Mouse (Mus musculus): ENCODE results near the gene Fer1l5.

The Fer1l5 gene

DNA sequence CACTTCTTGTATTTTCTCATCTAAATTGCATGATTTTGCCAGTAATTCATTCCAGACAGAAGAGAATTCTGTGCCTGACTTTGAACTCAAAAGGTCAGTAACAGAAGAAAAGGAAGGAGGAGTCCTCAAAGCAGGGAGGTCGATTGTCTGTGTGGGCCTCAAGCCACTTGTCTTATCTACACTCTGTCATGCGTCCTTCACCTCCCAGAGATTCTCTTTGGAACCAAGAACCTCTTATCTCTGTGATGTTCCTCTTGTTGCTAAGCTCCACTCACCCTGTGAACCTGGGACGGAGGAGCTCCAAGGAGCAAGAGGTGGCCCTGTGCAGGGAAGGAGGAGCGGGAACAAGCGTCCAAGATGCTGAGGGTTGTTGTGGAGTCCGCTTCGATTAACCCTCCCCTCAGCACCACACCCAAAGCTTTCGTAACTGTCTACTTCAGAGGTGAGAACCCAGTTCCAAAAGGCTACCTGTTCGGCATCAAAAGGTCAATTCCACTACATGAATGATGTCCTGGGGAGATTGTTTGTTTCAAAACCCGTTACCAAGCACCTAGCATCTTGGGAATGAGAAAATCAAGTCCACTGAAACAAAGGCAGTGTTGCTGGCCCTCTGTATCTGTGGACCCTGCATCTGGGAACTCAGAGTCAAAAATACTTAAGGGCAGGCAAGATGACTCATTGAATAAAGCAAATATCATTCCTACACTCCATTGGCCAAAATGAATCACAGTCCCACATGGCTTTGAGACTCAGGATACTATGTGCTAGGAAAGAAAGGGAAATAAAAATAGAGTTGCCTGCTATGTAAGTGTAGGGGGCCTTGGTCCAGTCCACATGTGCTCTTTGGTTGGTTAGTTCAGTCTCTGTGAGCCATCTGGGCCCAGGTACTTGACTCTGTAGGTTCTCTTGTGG, at the start of gene Fer1l5:
TSS of gene Fer1l5 (plus strand) at position 358 of the 912 bp plus-strand sequence.
- DNase-seq (ENCODE audit: low read depth, low spot score): no peak

DNA sequence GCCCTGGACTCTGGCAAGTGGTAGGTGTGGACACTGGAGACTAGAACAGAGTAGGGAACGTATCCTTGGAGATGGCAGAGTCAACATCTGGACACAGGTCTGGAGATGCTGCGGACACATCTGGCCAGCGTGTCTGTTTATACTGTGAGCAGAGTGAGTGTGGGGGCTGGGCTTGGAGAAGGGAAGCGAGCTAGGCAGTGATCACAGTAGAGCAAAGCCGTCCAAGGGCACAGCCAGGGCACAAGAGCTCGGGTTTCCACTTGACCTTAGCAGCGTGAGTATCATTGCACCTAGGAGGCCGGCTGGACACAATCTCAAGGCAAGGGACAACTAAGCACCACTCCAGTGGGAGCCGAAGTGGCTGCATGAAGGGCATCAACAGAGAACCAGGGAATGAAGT, 49.0 kb upstream of the Fer1l5 start:
- DNase-seq (ENCODE audit: low read depth, low spot score): no peak

- DNase-seq (ENCODE audit: low read depth, low spot score): peak; percentile 64
These were observed 48.2 kb upstream of the Fer1l5 start for GRCm38 (mm10) chr1:36323746-36324448.

DNA sequence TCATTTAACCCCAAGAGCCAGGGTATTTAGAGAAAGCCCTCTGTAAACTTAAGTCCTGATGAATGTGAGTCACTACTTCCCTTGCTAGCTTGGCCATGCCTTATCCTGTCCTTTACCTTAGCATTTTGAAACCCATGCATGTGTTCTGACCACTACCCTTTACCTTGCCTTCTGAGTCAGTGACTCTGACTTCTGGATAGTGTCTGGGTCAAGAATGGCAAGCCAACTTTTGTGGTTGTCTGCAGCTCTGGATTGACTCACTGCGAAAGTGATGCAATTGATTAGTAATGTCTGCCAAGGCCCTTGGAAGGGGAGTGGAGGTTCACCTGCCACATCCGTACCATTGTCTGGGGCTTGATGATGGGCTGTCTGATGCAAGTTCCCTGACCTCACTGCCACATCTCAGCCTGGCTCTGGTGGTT, 46.2 kb upstream of the Fer1l5 start:
- no peak for DNase-seq (ENCODE audit: low read depth, low spot score)

DNA sequence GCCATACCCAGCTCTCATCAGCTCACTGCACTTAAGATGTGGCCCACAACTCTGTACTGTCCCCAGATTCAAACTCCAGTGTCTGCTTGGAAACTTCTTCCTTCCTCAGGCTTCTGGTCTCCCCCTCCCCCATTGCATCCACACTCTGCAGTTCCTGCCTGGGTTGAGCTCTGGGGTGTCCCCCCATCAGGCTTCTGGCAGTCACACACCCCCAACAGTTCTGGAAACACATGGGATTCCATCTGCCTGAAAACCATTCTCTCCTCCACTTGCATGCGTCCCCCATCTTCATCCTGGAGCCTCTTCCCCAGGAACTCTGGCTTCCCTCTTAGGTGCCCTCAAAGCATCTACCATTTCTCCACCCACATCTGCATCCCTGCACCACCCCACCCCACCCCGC, 45.3 kb upstream of the Fer1l5 start:
- DNase-seq (ENCODE audit: low read depth, low spot score): no peak

DNA sequence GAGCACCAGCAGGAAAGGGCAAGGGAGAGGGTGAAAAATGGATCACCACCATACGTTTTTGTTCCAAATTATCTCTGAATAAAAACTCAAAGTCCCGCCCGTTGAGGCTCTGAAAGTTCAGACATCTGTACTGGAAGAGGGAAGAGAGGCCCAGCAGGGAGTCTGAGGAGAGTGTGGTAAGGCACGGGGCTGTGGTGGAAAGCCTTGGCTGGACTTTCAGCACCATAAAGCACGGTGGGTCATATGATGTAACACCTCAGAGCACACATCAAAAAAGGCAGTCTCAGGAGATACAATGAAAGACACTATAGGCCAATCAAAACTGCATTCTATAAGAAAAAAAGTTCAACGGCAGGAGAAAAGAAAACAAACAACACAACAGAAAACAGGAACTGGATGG, 40.3 kb upstream of the Fer1l5 start:
- no peak for DNase-seq (ENCODE audit: low read depth, low spot score)

- no peak for DNase-seq (ENCODE audit: low read depth, low spot score)
These were observed 38.9 kb upstream of the Fer1l5 start for GRCm38 (mm10) chr1:36332955-36333887.

DNA sequence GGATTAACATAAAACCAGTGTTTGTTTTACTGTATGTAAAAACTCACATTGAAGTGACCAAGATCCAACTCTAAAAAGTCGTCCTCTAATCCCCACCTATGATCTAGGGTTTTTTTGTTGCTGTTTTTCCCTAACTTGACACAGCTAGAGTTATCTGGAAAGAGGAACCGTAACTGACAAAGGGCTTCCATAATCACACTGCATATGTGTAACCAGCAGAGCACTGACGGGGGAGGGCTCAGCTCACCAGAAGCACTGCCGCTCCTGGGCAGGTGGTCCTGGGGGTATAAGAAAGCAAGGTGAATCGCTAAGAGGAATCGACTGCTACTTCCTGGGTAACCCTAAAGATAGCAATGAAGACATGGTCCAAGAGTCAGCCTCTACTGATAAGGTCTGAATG, 29.5 kb upstream of the Fer1l5 start:
- no peak for DNase-seq (ENCODE audit: low read depth, low spot score)

DNA sequence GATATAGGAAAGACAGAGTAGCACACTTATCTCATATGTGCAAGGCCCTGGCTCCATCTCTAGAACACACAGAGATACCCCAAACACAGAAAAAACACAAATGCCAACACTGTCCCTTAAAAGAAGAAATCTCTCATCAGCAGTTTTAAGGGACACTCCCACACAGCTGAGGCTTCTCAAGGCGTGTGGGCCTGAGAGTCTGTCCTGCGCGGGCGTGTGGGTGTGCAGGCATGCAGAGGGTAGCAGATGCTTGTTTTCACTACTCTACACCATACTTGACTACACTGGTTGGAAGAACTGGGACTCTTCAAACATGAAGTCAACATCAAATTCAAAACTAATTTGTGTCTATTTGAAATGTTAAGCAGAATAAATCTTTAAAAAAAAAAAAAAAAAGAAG, 19.7 kb upstream of the Fer1l5 start:
- no peak for DNase-seq (ENCODE audit: low read depth, low spot score)

- DNase-seq (ENCODE audit: low read depth, low spot score): no peak
These were observed 15.0 kb upstream of the Fer1l5 start for GRCm38 (mm10) chr1:36356955-36357695.

GRCm38 (mm10) chr1:36367698-36368097, 4.4 kb upstream of the Fer1l5 start:
- no peak for DNase-seq (ENCODE audit: low read depth, low spot score)

GRCm38 (mm10) chr1:36368112-36368968, 3.8 kb upstream of the Fer1l5 start:
- peak; percentile 64 for DNase-seq (ENCODE audit: low read depth, low spot score)

- DNase-seq (ENCODE audit: low read depth, low spot score): peak; percentile 95
These were observed 3.0 kb upstream of the Fer1l5 start, which contains the start of gene Kansl3 for GRCm38 (mm10) chr1:36368969-36369645. Gene Kansl3, minus strand, starts transcription at chr1:36369181.

- no peak for DNase-seq (ENCODE audit: low read depth, low spot score)
These were observed 1.2 kb upstream of the Fer1l5 start for GRCm38 (mm10) chr1:36370918-36371317.

DNA sequence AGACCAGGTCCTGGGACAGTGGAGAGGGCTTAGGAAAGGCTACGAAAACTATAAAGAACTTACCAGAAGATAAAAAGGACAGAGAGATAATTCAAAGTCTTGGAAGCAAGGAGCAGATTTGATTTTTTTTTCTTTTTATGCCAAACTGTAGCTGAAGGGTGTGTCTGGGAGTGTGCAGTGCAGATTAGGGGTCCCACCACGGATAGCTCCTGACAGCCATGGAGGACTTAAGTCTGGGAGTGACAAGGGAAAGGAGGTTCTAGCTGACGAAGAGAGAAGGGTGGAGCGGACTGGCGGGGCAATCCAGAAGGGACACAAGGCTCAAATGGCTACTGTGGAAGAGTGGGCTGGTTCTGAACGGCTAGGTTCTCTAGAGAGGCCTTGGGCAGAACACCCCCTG, 6.8 kb downstream of the Fer1l5 start:
- DNase-seq (ENCODE audit: low read depth, low spot score): no peak

DNA sequence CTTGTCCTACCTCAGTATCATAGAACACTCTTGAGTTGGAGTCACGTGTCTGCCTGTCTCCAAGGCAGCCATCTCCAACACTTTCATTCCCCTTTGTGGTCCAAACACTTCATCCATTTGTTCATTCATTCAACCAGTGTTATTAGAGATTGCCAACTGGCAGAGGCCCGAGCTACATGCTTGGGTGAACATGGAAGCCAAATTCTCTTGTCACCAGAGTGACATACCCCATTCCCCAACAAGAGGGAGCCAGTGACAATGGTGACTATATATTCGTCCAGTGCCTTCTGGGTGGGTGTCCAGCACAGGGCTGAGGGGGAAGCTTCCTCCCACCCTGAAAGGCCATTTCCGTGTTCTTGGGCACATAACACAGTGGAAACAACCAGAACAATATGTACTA, 7.5 kb downstream of the Fer1l5 start:
- DNase-seq (ENCODE audit: low read depth, low spot score): no peak

DNA sequence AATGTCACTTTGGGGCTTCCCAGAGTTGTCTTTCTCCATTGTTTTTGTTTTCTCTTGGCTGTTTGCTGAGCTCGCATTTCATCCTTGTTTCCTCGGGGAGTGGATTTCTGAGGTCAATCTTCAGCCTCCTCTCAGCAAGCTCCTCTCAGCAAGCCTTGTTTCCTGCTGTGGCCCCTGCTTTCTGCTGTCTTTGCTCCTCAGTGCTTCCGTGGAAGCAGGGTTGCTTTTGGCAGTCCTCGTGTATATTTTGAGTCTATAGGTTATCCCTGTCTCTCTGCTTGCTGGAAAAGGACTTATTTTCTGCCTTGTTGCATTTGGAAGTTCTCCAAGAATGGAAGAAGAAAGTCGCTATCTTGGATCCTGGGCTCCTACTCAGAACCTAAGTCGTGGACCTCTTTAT, 24.9 kb downstream of the Fer1l5 start:
- no peak for DNase-seq (ENCODE audit: low read depth, low spot score)

GRCm38 (mm10) chr1:36401509-36401908, 29.4 kb downstream of the Fer1l5 start:
- DNase-seq (ENCODE audit: low read depth, low spot score): no peak

- no peak for DNase-seq (ENCODE audit: low read depth, low spot score)
These were observed 32.4 kb downstream of the Fer1l5 start for GRCm38 (mm10) chr1:36404531-36404930.

Measured in CD4-positive, CD25-positive, alpha-beta regulatory T cell, adult 2 months (primary cell).